Mouse (Mus musculus) intestine, postnatal 0 days (tissue): ENCODE data around the gene Itga11. TPM values are rescaled to one million over a fixed set of nuclear protein-coding genes. Genes with fewer than 3 reads are reported as not detected.

ENCODE experiments used
- ATAC-seq: fragments of 200-750 bp; cut with Nextera tagmentation; 2 replicates; pipeline ENCODE4 v1.8.0; 2017; ENCODE audit warnings: mild to moderate bottlenecking, moderate TSS enrichment, moderate library complexity
- H3K27ac ChIP-seq: fragments of 300-500 bp; sonication (generic); 2 replicates; pipeline ENCODE4 v1.5.1; 2014; ENCODE audit warnings: mild to moderate bottlenecking, low read depth, low read length, moderate library complexity
- H3K27me3 ChIP-seq: fragments of 300-500 bp; sonication (generic); replicated peaks from 2 replicates; pipeline ENCODE4 v1.6.1; 2014; ENCODE audit warnings: low read length, mixed read lengths; ENCODE audit not compliant: control insufficient read depth, insufficient read depth
- H3K36me3 ChIP-seq: fragments of 300-500 bp; sonication (generic); 2 replicates; pipeline ENCODE4 v1.6.1; 2014; ENCODE audit warnings: mild to moderate bottlenecking, moderate library complexity; ENCODE audit not compliant: control insufficient read depth, insufficient read depth
- H3K4me1 ChIP-seq: fragments of 300-500 bp; sonication (generic); replicated peaks from 2 replicates; pipeline ENCODE4 v1.6.1; 2014; ENCODE audit warnings: antibody characterized with exemption, low read length, mixed read lengths; ENCODE audit not compliant: control insufficient read depth, insufficient read depth
- H3K4me2 ChIP-seq: fragments of 300-500 bp; sonication (generic); replicated peaks from 2 replicates; pipeline ENCODE4 v1.6.1; 2014; ENCODE audit warnings: low read depth, mild to moderate bottlenecking, moderate library complexity
- H3K4me3 ChIP-seq: fragments of 300-500 bp; sonication (generic); 2 replicates; pipeline ENCODE4 v1.5.1; 2014; ENCODE audit warnings: low read depth, low read length
- H3K9ac ChIP-seq: fragments of 300-500 bp; sonication (generic); 2 replicates; pipeline ENCODE4 v1.6.1; 2014; ENCODE audit warnings: mild to moderate bottlenecking, low read depth, low read length
- H3K9me3 ChIP-seq: fragments of 300-500 bp; sonication (generic); 2 replicates; pipeline ENCODE4 v1.6.1; 2016; ENCODE audit warnings: mixed run types; ENCODE audit not compliant: control insufficient read depth
- CTCF ChIP-seq: sonication (generic); IDR thresholded peaks from 2 replicates; pipeline ENCODE4 v1.5.1; 2016; ENCODE audit warnings: low read depth, mild to moderate bottlenecking, control low read depth, antibody characterized with exemption, moderate library complexity
- WGBS: fragments of 180-500 bp; shearing (Covaris S2); extraction: QIAGEN DNeasy Blood & Tissue Kit; methylation state at CpG from one replicate; pipeline ENCODE4 v1.1.7; 2014; 5-methylcytosine and 5-hydroxymethylcytosine counted together
- polyA plus RNA-seq: library from polyadenylated mRNA; unstranded; fragments of >200 nt; fragmentation: Nextera tagmentation; extraction: Ambion mirVana; gene quantifications from 2 replicates; pipeline ENCODE4 v1.2.1, GENCODE M21; 2015

Itga11 gene
- polyA plus RNA-seq, 1 experiment from 2014 or later, result 0.46 TPM

GRCm38 (mm10) chr9:62714336-62714735, 36.7 kb downstream of the Itga11 start:
- Histone ChIP-seq H3K36me3 (no peaks in the 10 kb centered on the region), H3K4me3 (no peak overlapping the region), H3K27me3 (no peaks in the 10 kb centered on the region), H3K9me3 (no peaks in the 10 kb centered on the region), H3K9ac (no peak overlapping the region), H3K4me2 (no peak overlapping the region), H3K27ac (no peak overlapping the region), H3K4me1 (no peaks in the 10 kb centered on the region)
- no peak for ATAC-seq
- WGBS, result 42% methylated on average over 3 of the region's 3 CpGs
- TF ChIP-seq CTCF, result peak; percentile 27; the same call in 1 of the 2 replicates

DNA sequence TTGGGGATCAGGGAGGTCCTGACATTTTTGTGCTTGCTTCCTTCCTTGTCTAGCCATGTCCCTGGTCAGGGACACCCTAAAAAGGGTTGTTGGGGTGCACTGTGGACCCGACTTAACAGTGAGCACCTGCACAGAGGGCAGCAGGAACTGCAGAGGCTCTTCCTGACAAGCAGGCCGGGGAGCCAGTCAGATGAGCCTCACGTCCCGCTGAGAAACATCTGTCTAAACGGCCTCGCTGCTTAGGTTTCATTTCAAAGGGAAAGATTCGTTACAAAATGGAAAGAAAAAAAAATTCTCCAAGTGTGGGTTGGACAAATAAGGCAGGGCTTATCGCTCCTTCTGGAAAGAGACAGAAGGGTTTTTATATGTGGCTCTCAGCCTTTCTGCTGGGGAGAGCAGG, 40.4 kb downstream of the Itga11 start:
- H3K9me3 ChIP-seq, result no peaks in the 10 kb centered on the region
- ATAC-seq, result no peak
- no peaks in the 10 kb centered on the region for H3K27me3 ChIP-seq
- WGBS, result 53% methylated on average over 8 of the region's 8 CpGs
- no peaks in the 10 kb centered on the region for H3K4me1 ChIP-seq
- no peak for TF ChIP-seq CTCF
- no peaks in the 10 kb centered on the region for H3K36me3 ChIP-seq
- H3K4me3 ChIP-seq, result no peak overlapping the region
- no peak overlapping the region for H3K27ac ChIP-seq
- H3K9ac ChIP-seq, result no peak overlapping the region
- no peak overlapping the region for H3K4me2 ChIP-seq

DNA sequence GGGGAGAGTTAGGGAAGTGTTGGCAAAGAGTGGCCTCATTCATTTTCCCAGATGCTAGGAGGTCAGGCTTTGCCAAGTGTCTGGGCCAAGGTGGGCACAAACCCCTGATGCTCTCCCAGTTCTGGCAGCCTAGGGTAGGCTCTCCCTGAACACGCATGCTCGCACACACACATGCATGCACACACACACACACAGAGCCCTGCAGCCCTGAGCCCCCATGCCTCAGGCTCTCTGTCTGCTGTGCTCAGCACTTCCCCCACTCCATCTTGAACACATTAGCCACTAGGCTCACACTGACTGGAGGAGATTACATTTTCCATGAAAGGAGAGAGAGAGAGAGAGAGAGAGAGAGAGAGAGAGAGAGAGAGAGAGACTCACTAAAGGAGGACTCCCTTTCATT, 44.2 kb downstream of the Itga11 start:
- no peak for ATAC-seq
- TF ChIP-seq CTCF, result no peak

DNA sequence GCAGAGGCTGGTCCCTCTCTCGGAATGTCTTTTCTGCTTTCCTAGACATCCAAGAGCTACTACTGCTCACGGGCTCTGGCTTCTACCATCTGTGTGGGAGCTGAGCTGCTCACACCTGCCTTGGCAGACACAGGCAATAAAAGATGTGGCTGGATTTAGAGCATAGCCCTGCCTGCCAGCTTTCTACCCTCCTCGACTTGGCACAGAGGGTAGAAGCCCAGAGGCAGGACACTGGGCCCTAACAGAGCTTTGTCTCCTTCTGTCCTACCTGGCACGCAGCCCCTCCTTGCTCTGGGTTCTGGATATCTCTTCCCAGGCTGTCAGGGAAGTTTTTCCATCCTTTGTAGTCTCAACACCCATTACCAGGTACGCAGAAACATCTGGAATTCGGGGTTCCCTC, 45.1 kb downstream of the Itga11 start:
- Histone ChIP-seq H3K27ac (no peak overlapping the region), H3K4me1 (no peaks in the 10 kb centered on the region), H3K4me2 (no peak overlapping the region), H3K36me3 (no peaks in the 10 kb centered on the region), H3K4me3 (no peak overlapping the region), H3K9me3 (no peaks in the 10 kb centered on the region), H3K9ac (no peak overlapping the region), H3K27me3 (no peaks in the 10 kb centered on the region)
- WGBS, result 63% methylated on average over 6 of the region's 6 CpGs
- no peak for TF ChIP-seq CTCF
- ATAC-seq, result no peak

More for the DNA sequence above, 44.2 kb downstream of the Itga11 start:
- Histone ChIP-seq H3K36me3 (no peaks in the 10 kb centered on the region), H3K27ac (no peak overlapping the region), H3K27me3 (no peaks in the 10 kb centered on the region), H3K4me3 (no peak overlapping the region), H3K4me1 (no peaks in the 10 kb centered on the region), H3K4me2 (no peak overlapping the region), H3K9me3 (no peaks in the 10 kb centered on the region), H3K9ac (no peak overlapping the region)
- WGBS, result 88% methylated on average over 2 of the region's 2 CpGs

- no peak for ATAC-seq
- Histone ChIP-seq H3K9me3 (no peaks in the 10 kb centered on the region), H3K36me3 (no peaks in the 10 kb centered on the region), H3K4me1 (no peaks in the 10 kb centered on the region), H3K27me3 (no peaks in the 10 kb centered on the region), H3K27ac (no peak overlapping the region), H3K4me3 (no peak overlapping the region), H3K9ac (no peak overlapping the region), H3K4me2 (no peak overlapping the region)
- WGBS, result 92% methylated on average over 9 of the region's 9 CpGs
- TF ChIP-seq CTCF, result no peak
Measured at GRCm38 (mm10) chr9:62724175-62724574, 46.5 kb downstream of the Itga11 start.

DNA sequence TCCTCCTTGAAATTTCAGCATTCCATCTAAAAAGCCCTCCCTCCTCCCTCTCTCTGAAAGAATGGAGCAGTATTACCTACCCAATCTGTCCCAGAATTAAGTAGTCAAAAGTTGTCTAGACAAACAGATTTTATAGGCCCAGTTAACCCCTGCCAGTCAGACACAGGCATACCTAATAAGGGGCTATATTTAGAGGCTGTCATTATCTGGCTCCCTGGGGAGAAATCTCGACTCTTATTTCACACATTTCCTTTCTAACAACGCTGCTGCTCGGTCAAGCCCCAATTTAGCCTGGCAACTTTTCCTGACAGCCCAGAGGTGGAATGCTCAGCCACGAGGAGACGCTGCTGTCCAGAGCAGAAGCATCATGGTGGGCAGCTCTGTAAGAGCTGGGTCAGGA, 47.6 kb downstream of the Itga11 start:
- TF ChIP-seq CTCF, result no peak
- ATAC-seq, result no peak
- Histone ChIP-seq H3K9ac (no peak overlapping the region), H3K4me1 (no peaks in the 10 kb centered on the region), H3K9me3 (no peaks in the 10 kb centered on the region), H3K4me2 (no peak overlapping the region), H3K27me3 (no peaks in the 10 kb centered on the region), H3K36me3 (no peaks in the 10 kb centered on the region), H3K4me3 (no peak overlapping the region), H3K27ac (no peak overlapping the region)
- 30% methylated on average over 5 of the region's 5 CpGs for WGBS

- Histone ChIP-seq H3K9ac (no peak overlapping the region), H3K4me3 (no peak overlapping the region), H3K4me2 (no peak overlapping the region), H3K27ac (no peak overlapping the region), H3K36me3 (no peaks in the 10 kb centered on the region), H3K27me3 (no peaks in the 10 kb centered on the region), H3K4me1 (no peaks in the 10 kb centered on the region), H3K9me3 (no peaks in the 10 kb centered on the region)
- WGBS, result 53% methylated on average over 6 of the region's 6 CpGs
- peak; percentile 68 for TF ChIP-seq CTCF
- no peak for ATAC-seq
Measured at GRCm38 (mm10) chr9:62726472-62726871, 48.8 kb downstream of the Itga11 start.
